ENCODE assay signal across 11 mouse cellular contexts in genomic region chr12:32909686-32910085, GRCm38 (mm10). TPM values are rescaled to one million over a fixed set of nuclear protein-coding genes. Genes with fewer than 3 reads are reported as not detected.
DNase-seq lines count a peak whose midpoint lies in the region; ATAC-seq lines count a peak whose summit lies in the region.
"Had no signal": no experiment of that assay in that cellular context is flagged by ENCODE, and none has a peak within 500 bp of the region (broad histone marks: within the 10 kb centered on the region; RNA-seq: fewer than 3 reads in every experiment).

No protein-coding gene starts in this region.

- H3K27me3 ChIP-seq in hindbrain, embryonic 13.5 days, result no peaks in the 10 kb centered on the region
- 0 out of 2 replicates have a peak, but pooled peaks cover 2% of the 10 kb centered on the region for H3K27me3 ChIP-seq in hindbrain, embryonic 12.5 days
- H3K27me3 ChIP-seq in midbrain, embryonic 16.5 days (ENCODE audit: control insufficient read depth, insufficient read depth, low read depth, low read length), result peaks cover 3% of the 10 kb centered on the region; the same call in 1 of the 2 replicates
- H3K27me3 ChIP-seq: limb, embryonic 12.5 days had no signal

- H3K36me3 ChIP-seq in hindbrain, embryonic 13.5 days, result no peaks in the 10 kb centered on the region
- no peaks in the 10 kb centered on the region for H3K36me3 ChIP-seq in hindbrain, embryonic 12.5 days
- H3K36me3 ChIP-seq in midbrain, embryonic 16.5 days (ENCODE audit: control insufficient read depth, insufficient read depth, low read length), result no peaks in the 10 kb centered on the region
- H3K36me3 ChIP-seq: heart, embryonic 15.5 days; limb, embryonic 12.5 days had no signal

- H3K9ac ChIP-seq in hindbrain, embryonic 13.5 days, result no peak overlapping the region
- H3K9ac ChIP-seq in hindbrain, embryonic 12.5 days, result no peak overlapping the region
- no peak overlapping the region for H3K9ac ChIP-seq in midbrain, embryonic 16.5 days (ENCODE audit: low read depth, low read length)
- H3K9ac ChIP-seq: heart, embryonic 15.5 days; liver, embryonic 14.5 days had no signal

- whole genome bisulfite sequencing in hindbrain, embryonic 13.5 days, result 59% methylated on average over 10 of the region's 10 CpGs
- WGBS in hindbrain, embryonic 12.5 days, result 62% methylated on average over 10 of the region's 10 CpGs
- WGBS in midbrain, embryonic 16.5 days, result 53% methylated on average over 10 of the region's 10 CpGs

- H3K9me3 ChIP-seq in hindbrain, embryonic 13.5 days, result no peaks in the 10 kb centered on the region
- no peaks in the 10 kb centered on the region for H3K9me3 ChIP-seq in hindbrain, embryonic 12.5 days (replicated peaks)
- no peaks in the 10 kb centered on the region for H3K9me3 ChIP-seq in midbrain, embryonic 16.5 days (replicated peaks; ENCODE audit: control insufficient read depth, low read length, poor library complexity, severe bottlenecking)
- H3K9me3 ChIP-seq: heart, embryonic 15.5 days; limb, embryonic 12.5 days had no signal

- H3K4me1 ChIP-seq in hindbrain, embryonic 13.5 days (replicated peaks), result peaks cover 7% of the 10 kb centered on the region
- peaks cover 7% of the 10 kb centered on the region; the same call in 1 of the 2 replicates for H3K4me1 ChIP-seq in hindbrain, embryonic 12.5 days
- H3K4me1 ChIP-seq in midbrain, embryonic 16.5 days (ENCODE audit: control insufficient read depth, insufficient read depth, low read length), result peaks cover 4% of the 10 kb centered on the region
- H3K4me1 ChIP-seq: limb, embryonic 12.5 days had no signal

- no peak overlapping the region for H3K4me3 ChIP-seq in hindbrain, embryonic 13.5 days
- H3K4me3 ChIP-seq in hindbrain, embryonic 12.5 days, result no peak overlapping the region
- H3K4me3 ChIP-seq in midbrain, embryonic 16.5 days (ENCODE audit: low read depth, low read length), result no peak overlapping the region
- H3K4me3 ChIP-seq: heart, embryonic 15.5 days had no signal

- H3K27ac ChIP-seq in hindbrain, embryonic 13.5 days, result no peak overlapping the region
- H3K27ac ChIP-seq in hindbrain, embryonic 12.5 days, result no peak overlapping the region
- H3K27ac ChIP-seq in midbrain, embryonic 16.5 days (ENCODE audit: low read length), result no peak overlapping the region
- H3K27ac ChIP-seq: heart, embryonic 15.5 days; left cerebral cortex, adult 2 months; limb, embryonic 12.5 days; liver, embryonic 14.5 days had no signal

- ATAC-seq in hindbrain, embryonic 13.5 days (ENCODE audit: low FRiP score), result peak; percentile 25; the same call in 1 of the 2 replicates
- no peak; the same call in 1 of the 2 replicates for ATAC-seq in hindbrain, embryonic 12.5 days (ENCODE audit: low FRiP score)
- peak; percentile 13; the same call in 1 of the 2 replicates for ATAC-seq in granulocyte monocyte progenitor cell, adult 5-6 weeks (replicated peaks; ENCODE audit: poor library complexity, severe bottlenecking)
- peak; percentile 65 for ATAC-seq in midbrain, embryonic 16.5 days

- DNase-seq in adipocyte (ENCODE audit: low spot score), result peak; percentile 13
- no peak for DNase-seq in spleen, adult 12 weeks (ENCODE audit: low spot score)
- DNase-seq in B cell, adult 2 months, result no peak

- H3K4me2 ChIP-seq in hindbrain, embryonic 13.5 days, result no peak overlapping the region
- H3K4me2 ChIP-seq in hindbrain, embryonic 12.5 days (replicated peaks), result no peak overlapping the region
- 0 out of 2 replicates have a peak overlapping the region, but pooled peaks have one; percentile 54 for H3K4me2 ChIP-seq in midbrain, embryonic 16.5 days (ENCODE audit: low read length)

RNA-seq across cellular contexts. Expression of gene Sypl, which starts 44.0 kb away (rescaled TPM):
- 39.2 and 45.3 TPM in 2 replicates for polyA plus RNA-seq in hindbrain, embryonic 13.5 days (2015; fragmentation: Nextera tagmentation; extraction: Ambion mirVana)
- 50.9 and 54.5 TPM in 2 replicates for polyA plus RNA-seq in hindbrain, embryonic 12.5 days (2016; fragmentation: Nextera tagmentation; extraction: Ambion mirVana)
- total RNA-seq in granulocyte monocyte progenitor cell, adult 5-6 weeks (2014; fragmentation: Nextera tagmentation), result 115 and 136 TPM in 2 replicates
- total RNA-seq in granulocyte monocyte progenitor cell, adult 5-6 weeks (2017), result 78.7 and 79.8 TPM in 2 replicates
- polyA plus RNA-seq in midbrain, embryonic 16.5 days (2015; fragmentation: Nextera tagmentation; extraction: Ambion mirVana), result 36.1 and 37.5 TPM in 2 replicates
